Mouse (Mus musculus) ovary, postnatal 10 days (tissue): ENCODE measurements at regions not wholly inside any gene's neighbourhood (a gene's known extent, or its start where the extent isn't known, plus 50 kb on each side); places are given as distances from the start of the nearest gene placed in this dataset.

Experiments
- DNase-seq: peaks from one replicate; pipeline ENCODE4 v3.0.0; 2022; ENCODE audit warnings: low spot score

GRCm38 (mm10) chr11:114258218-114258617, 191.4 kb upstream of the Sdk2 start:
- DNase-seq: no peak

GRCm38 (mm10) chr11:114257756-114258155, 190.9 kb upstream of the Sdk2 start:
- DNase-seq: no peak

GRCm38 (mm10) chr11:114257061-114257460, 190.2 kb upstream of the Sdk2 start:
- DNase-seq: no peak

- no peak for DNase-seq
These were observed 187.5 kb upstream of the Sdk2 start for GRCm38 (mm10) chr11:114254344-114254743.

- DNase-seq: no peak
These were observed 184.8 kb upstream of the Sdk2 start for GRCm38 (mm10) chr11:114251614-114252013.

- DNase-seq: no peak
These were observed 182.4 kb upstream of the Sdk2 start for GRCm38 (mm10) chr11:114249215-114249614.

- DNase-seq: no peak
These were observed 181.5 kb upstream of the Sdk2 start for GRCm38 (mm10) chr11:114248261-114248898.

- no peak for DNase-seq
These were observed 172.5 kb upstream of the Sdk2 start for GRCm38 (mm10) chr11:114239311-114239803.

GRCm38 (mm10) chr11:114238801-114239200, 172.0 kb upstream of the Sdk2 start:
- DNase-seq: no peak

- no peak for DNase-seq
These were observed 171.5 kb upstream of the Sdk2 start for GRCm38 (mm10) chr11:114238316-114238715.

- DNase-seq: no peak
These were observed 167.7 kb upstream of the Sdk2 start for GRCm38 (mm10) chr11:114234542-114234910.

GRCm38 (mm10) chr11:114233636-114234541, 167.0 kb upstream of the Sdk2 start:
- DNase-seq: no peak

GRCm38 (mm10) chr11:114231841-114232240, 165.0 kb upstream of the Sdk2 start:
- no peak for DNase-seq

- DNase-seq: no peak
These were observed 162.9 kb upstream of the Sdk2 start for GRCm38 (mm10) chr11:114229763-114230162.

GRCm38 (mm10) chr11:114229196-114229595, 162.3 kb upstream of the Sdk2 start:
- no peak for DNase-seq

- no peak for DNase-seq
These were observed 159.7 kb upstream of the Sdk2 start for GRCm38 (mm10) chr11:114226553-114226952.

GRCm38 (mm10) chr11:114224706-114225105, 157.9 kb upstream of the Sdk2 start:
- DNase-seq: no peak

GRCm38 (mm10) chr11:114223061-114223460, 156.2 kb upstream of the Sdk2 start:
- DNase-seq: no peak

GRCm38 (mm10) chr11:114220466-114220865, 153.6 kb upstream of the Sdk2 start:
- no peak for DNase-seq

- no peak for DNase-seq
These were observed 152.1 kb upstream of the Sdk2 start for GRCm38 (mm10) chr11:114218732-114219506.

GRCm38 (mm10) chr11:114217245-114217757, 150.5 kb upstream of the Sdk2 start:
- DNase-seq: no peak

GRCm38 (mm10) chr11:114216493-114216892, 149.6 kb upstream of the Sdk2 start:
- DNase-seq: no peak
